8 mouse cellular contexts compared by ENCODE assay signal in genomic region chr11:75147106-75147845, GRCm38 (mm10). TPM values are rescaled to one million over a fixed set of nuclear protein-coding genes. Genes with fewer than 3 reads are reported as not detected.
DNase-seq lines count a peak whose midpoint lies in the region; ATAC-seq and TF ChIP-seq lines count a peak whose summit lies in the region.

No protein-coding gene starts in this region.

- H3K36me3 ChIP-seq in heart, embryonic 13.5 days: peaks cover 57% of the 10 kb centered on the region
- peaks cover 59% of the 10 kb centered on the region for H3K36me3 ChIP-seq in limb, embryonic 10.5 days

- peak overlapping the region; percentile 18; the same call in 1 of the 2 replicates for H3K4me2 ChIP-seq in heart, embryonic 13.5 days

- WGBS in heart, embryonic 13.5 days: 29% methylated on average over 11 of the region's 11 CpGs
- WGBS in limb, embryonic 10.5 days: 19% methylated on average over 11 of the region's 11 CpGs
- WGBS in olfactory bulb, adult 2 months: 63% methylated on average over 11 of the region's 11 CpGs

- peak overlapping the region; percentile 65 for H3K9ac ChIP-seq in heart, embryonic 13.5 days

- no peak overlapping the region for H3K4me3 ChIP-seq in heart, embryonic 13.5 days
- H3K4me3 ChIP-seq in limb, embryonic 10.5 days: 0 out of 2 replicates have a peak overlapping the region, but pooled peaks have one; percentile 0
- no peak overlapping the region for H3K4me3 ChIP-seq in olfactory bulb, adult 2 months (ENCODE audit: insufficient read depth, low read depth, low read length)

- H3K27me3 ChIP-seq in heart, embryonic 13.5 days (replicated peaks): no peaks in the 10 kb centered on the region
- H3K27me3 ChIP-seq in limb, embryonic 10.5 days (ENCODE audit: low read depth, poor library complexity, severe bottlenecking): no peaks in the 10 kb centered on the region

- TF ChIP-seq CTCF in olfactory bulb, adult 2 months (IDR thresholded peaks at IDR 0.05; ENCODE audit: insufficient read depth, low read depth, low read length): no peak

- peaks cover 38% of the 10 kb centered on the region for H3K4me1 ChIP-seq in heart, embryonic 13.5 days
- H3K4me1 ChIP-seq in limb, embryonic 10.5 days: peaks cover 47% of the 10 kb centered on the region
- peaks cover 8% of the 10 kb centered on the region for H3K4me1 ChIP-seq in olfactory bulb, adult 2 months (ENCODE audit: control insufficient read depth, insufficient read depth, low read length)

- peak overlapping the region; percentile 88 for H3K27ac ChIP-seq in heart, embryonic 13.5 days (replicated peaks)
- H3K27ac ChIP-seq in limb, embryonic 10.5 days: peak overlapping the region; percentile 86
- 0 out of 2 replicates have a peak overlapping the region, but pooled peaks have one; percentile 45 for H3K27ac ChIP-seq in olfactory bulb, adult 2 months (ENCODE audit: insufficient read depth, low read depth, low read length)

- TF ChIP-seq POLR2A in olfactory bulb, adult 2 months (IDR thresholded peaks at IDR 0.05; ENCODE audit: insufficient read depth, low read depth, low read length): no peak

- peak; percentile 14 for DNase-seq in gastrocnemius, adult 18-20 months (ENCODE audit: low spot score)
- DNase-seq in gastrocnemius, postnatal 4 days (ENCODE audit: low spot score in 2 of 2): no peak
- peak; percentile 96 for DNase-seq in NIH3T3 (ENCODE audit: low read depth)
- DNase-seq in limb, embryonic 10.5 days (ENCODE audit: low spot score): peak; percentile 83
- DNase-seq in frontal cortex, adult 2 months (ENCODE audit: extremely low spot score in 1 of 2, low spot score in 1 of 2): no peak
- DNase-seq in cerebellum, adult 9-10 months: no peak

- H3K9me3 ChIP-seq in heart, embryonic 13.5 days: no peaks in the 10 kb centered on the region
- no peaks in the 10 kb centered on the region for H3K9me3 ChIP-seq in limb, embryonic 10.5 days (replicated peaks)

- ATAC-seq in heart, embryonic 13.5 days (ENCODE audit: extremely low read depth, insufficient number of reproducible peaks, low FRiP score, low TSS enrichment): no peak

RNA-seq across cellular contexts. Expression of gene Hic1, which starts 22.0 kb away (rescaled TPM):
- total RNA-seq in gastrocnemius, adult 18-20 months (2021): 1 to 10 TPM; 1.8 to 6.6 TPM
- total RNA-seq in gastrocnemius, postnatal 4 days (2021): 10 to 100 TPM; 42.7 to 48.8 TPM
- polyA plus RNA-seq in heart, embryonic 13.5 days (2015; fragmentation: Nextera tagmentation; extraction: Ambion mirVana): 9.4 and 9.5 TPM in 2 replicates
- polyA plus RNA-seq in limb, embryonic 10.5 days (2016; fragmentation: Nextera tagmentation; extraction: Ambion mirVana): 0.99 and 3.5 TPM in 2 replicates
- not detected in 2 replicates for polyA plus RNA-seq in olfactory bulb, adult 2 months (2012; ENCODE audit: insufficient read depth, insufficient read length, low replicate concordance, missing spikeins)
- polyA plus RNA-seq in frontal cortex, adult 2 months (2012; rRNA removed): 4.1 and 4.2 TPM in 2 replicates

RNA-seq across cellular contexts. Expression of gene Ovca2, which starts 31.4 kb away (rescaled TPM):
- total RNA-seq in gastrocnemius, adult 18-20 months (2021): 1 to 10 TPM; 2.5 to 2.8 TPM
- total RNA-seq in gastrocnemius, postnatal 4 days (2021): 1 to 10 TPM; 6.6 to 6.8 TPM
- polyA plus RNA-seq in heart, embryonic 13.5 days (2015; fragmentation: Nextera tagmentation; extraction: Ambion mirVana): 15.2 and 16.4 TPM in 2 replicates
- 38.0 and 39.9 TPM in 2 replicates for polyA plus RNA-seq in limb, embryonic 10.5 days (2016; fragmentation: Nextera tagmentation; extraction: Ambion mirVana)
- not detected in 2 replicates for polyA plus RNA-seq in olfactory bulb, adult 2 months (2012; ENCODE audit: insufficient read depth, insufficient read length, low replicate concordance, missing spikeins)
- 17.3 and 18.5 TPM in 2 replicates for polyA plus RNA-seq in frontal cortex, adult 2 months (2012; rRNA removed)

RNA-seq across cellular contexts. Expression of gene Dph1, which starts 43.8 kb away (rescaled TPM):
- 1 to 10 TPM; 4.6 to 5.6 TPM for total RNA-seq in gastrocnemius, adult 18-20 months (2021)
- total RNA-seq in gastrocnemius, postnatal 4 days (2021): 10 to 100 TPM in 1 of 2 experiments, 1 to 10 TPM in 1; 10.0 to 11.4 TPM
- 19.3 and 21.3 TPM in 2 replicates for polyA plus RNA-seq in heart, embryonic 13.5 days (2015; fragmentation: Nextera tagmentation; extraction: Ambion mirVana)
- polyA plus RNA-seq in limb, embryonic 10.5 days (2016; fragmentation: Nextera tagmentation; extraction: Ambion mirVana): 32.7 and 35.3 TPM in 2 replicates
- polyA plus RNA-seq in olfactory bulb, adult 2 months (2012; ENCODE audit: insufficient read depth, insufficient read length, low replicate concordance, missing spikeins): not detected in 2 replicates
- polyA plus RNA-seq in frontal cortex, adult 2 months (2012; rRNA removed): 21.2 and 22.2 TPM in 2 replicates

RNA-seq across cellular contexts. Expression of gene Rtn4rl1, which starts 46.3 kb away (rescaled TPM):
- total RNA-seq in gastrocnemius, adult 18-20 months (2021): 1 to 10 TPM in 1 of 2 experiments, under 1 TPM in 1; 0.96 to 1.1 TPM
- total RNA-seq in gastrocnemius, postnatal 4 days (2021): 1 to 10 TPM; 4.2 to 5.0 TPM
- 10.2 and 12.4 TPM in 2 replicates for polyA plus RNA-seq in heart, embryonic 13.5 days (2015; fragmentation: Nextera tagmentation; extraction: Ambion mirVana)
- 0.90 and 1.3 TPM in 2 replicates for polyA plus RNA-seq in limb, embryonic 10.5 days (2016; fragmentation: Nextera tagmentation; extraction: Ambion mirVana)
- polyA plus RNA-seq in olfactory bulb, adult 2 months (2012; ENCODE audit: insufficient read depth, insufficient read length, low replicate concordance, missing spikeins): not detected in 2 replicates
- 25.3 and 28.1 TPM in 2 replicates for polyA plus RNA-seq in frontal cortex, adult 2 months (2012; rRNA removed)

Comparison
In these comparisons a context has a peak if more than half of its experiments do, and no peak if none do; other contexts are left out.
1. DNase-seq: peak in gastrocnemius, adult 18-20 months (single experiment), NIH3T3 (single experiment) and limb, embryonic 10.5 days (single experiment); none in gastrocnemius, postnatal 4 days (0 of 2), frontal cortex, adult 2 months (0 of 2) and cerebellum, adult 9-10 months (single experiment).
2. RNA of gene Ovca2, which starts 31.4 kb away (polyA plus RNA-seq): 38.0 to 39.9 TPM in limb, embryonic 10.5 days, 17.3 to 18.5 TPM in frontal cortex, adult 2 months and 15.2 to 16.4 TPM in heart, embryonic 13.5 days; not detected in olfactory bulb, adult 2 months; every median in the first group is over 10 times any median in the second.
3. RNA of gene Dph1, which starts 43.8 kb away (polyA plus RNA-seq): 32.7 to 35.3 TPM in limb, embryonic 10.5 days, 21.2 to 22.2 TPM in frontal cortex, adult 2 months and 19.3 to 21.3 TPM in heart, embryonic 13.5 days; not detected in olfactory bulb, adult 2 months; every median in the first group is over 10 times any median in the second.
4. Peak in every context shown above with its lines, with median percentiles within 50 percentile points of each other: H3K27ac ChIP-seq.